Mouse (Mus musculus) MEL (cell line): ENCODE measurements at regions not wholly inside any gene's neighbourhood (a gene's known extent, or its start where the extent isn't known, plus 50 kb on each side); places are given as distances from the start of the nearest gene placed in this dataset.

ENCODE experiments used
- DNase-seq: peaks from one replicate; pipeline ENCODE4 v3.0.0; 2011; ENCODE audit warnings: low read depth, low spot score
- H3K27ac ChIP-seq: 2 replicates; pipeline ENCODE4 v1.5.1; 2012; ENCODE audit warnings: low read depth, mild to moderate bottlenecking, control low read depth, low read length, moderate library complexity; ENCODE audit not compliant: control insufficient read depth
- H3K27me3 ChIP-seq, 2 experiments: fragments of 150-350 bp in 1 of 2; sonication (generic) in 1 of 2; 2 replicates each; pipeline ENCODE4 v1.6.1; 2012; ENCODE audit warnings: low read length in 2 of 2, mild to moderate bottlenecking in 2 of 2, improper control_type of control experiment in 1 of 2, moderate library complexity in 1 of 2; ENCODE audit not compliant: insufficient read depth in 2 of 2, control insufficient read depth in 1 of 2
- H3K36me3 ChIP-seq, 2 experiments: 2 replicates each; pipeline ENCODE4 v1.6.1; 2012 to 2014; ENCODE audit warnings: low read length in 2 of 2, improper control_type of control experiment in 1 of 2, inconsistent platforms in 1 of 2, mild to moderate bottlenecking in 1 of 2; ENCODE audit not compliant: insufficient read depth in 2 of 2, control insufficient read depth in 1 of 2
- H3K4me1 ChIP-seq, 2 experiments: fragments of 150-350 bp in 1 of 2; sonication (generic) in 1 of 2; 2 replicates each; pipeline ENCODE4 v1.6.1; 2012; ENCODE audit warnings: low read length in 2 of 2, improper control_type of control experiment in 1 of 2, mild to moderate bottlenecking in 1 of 2; ENCODE audit not compliant: insufficient read depth in 2 of 2, control insufficient read depth in 1 of 2
- H3K4me3 ChIP-seq, 2 experiments: fragments of 150-350 bp in 1 of 2; sonication (generic) in 1 of 2; 2 replicates each; pipeline ENCODE4 v1.5.1; 2012; ENCODE audit warnings: low read depth in 2 of 2, low read length in 2 of 2, mild to moderate bottlenecking in 2 of 2, moderate library complexity in 2 of 2, control low read depth in 1 of 2, improper control_type of control experiment in 1 of 2; ENCODE audit not compliant: control insufficient read depth in 1 of 2, insufficient read depth in 1 of 2
- H3K79me2 ChIP-seq: 2 replicates; pipeline ENCODE4 v1.6.1; 2012; ENCODE audit warnings: mild to moderate bottlenecking, low read length, moderate library complexity; ENCODE audit not compliant: control insufficient read depth, poor library complexity, insufficient read depth
- H3K9ac ChIP-seq: 2 replicates; pipeline ENCODE4 v1.6.1; 2012; ENCODE audit warnings: low read depth, mild to moderate bottlenecking, control low read depth, low read length, moderate library complexity; ENCODE audit not compliant: control insufficient read depth, poor library complexity, severe bottlenecking
- H3K9me3 ChIP-seq: fragments of 150-350 bp; sonication (generic); replicated peaks from 2 replicates; pipeline ENCODE4 v1.6.1; 2012; ENCODE audit warnings: mild to moderate bottlenecking, low read length, improper control_type of control experiment, moderate library complexity; ENCODE audit not compliant: insufficient read depth
- CHD1 ChIP-seq: IDR thresholded peaks from 2 replicates; pipeline ENCODE4 v1.6.1; 2012; ENCODE audit warnings: low read depth, mild to moderate bottlenecking, inconsistent platforms, low read length, improper control_type of control experiment
- CHD2 ChIP-seq: IDR thresholded peaks from 2 replicates; pipeline ENCODE4 v1.6.1; 2011; ENCODE audit warnings: low read length, improper control_type of control experiment
- CTCF ChIP-seq, 3 experiments: IDR thresholded peaks in 2 of 3; conservative IDR thresholded peaks in 1 of 3; 2 replicates each; pipeline ENCODE4 v1.5.1; 2011 to 2012; ENCODE audit warnings: low read length in 3 of 3, low read depth in 2 of 3, mild to moderate bottlenecking in 2 of 3, improper control_type of control experiment in 1 of 3, inconsistent platforms in 1 of 3, mixed read lengths in 1 of 3, moderate library complexity in 1 of 3; ENCODE audit not compliant: control insufficient read depth in 1 of 3, insufficient read depth in 1 of 3, poor library complexity in 1 of 3, severe bottlenecking in 1 of 3
- E2F4 ChIP-seq: IDR thresholded peaks from 2 replicates; pipeline ENCODE4 v1.6.1; 2011; ENCODE audit warnings: low read depth, low read length, improper control_type of control experiment, borderline replicate concordance
- EP300 ChIP-seq, 2 experiments: IDR thresholded peaks; 2 replicates each; pipeline ENCODE4 v1.6.1; 2011; ENCODE audit warnings: improper control_type of control experiment in 2 of 2, low read length in 2 of 2, low read depth in 1 of 2, mild to moderate bottlenecking in 1 of 2
- ETS1 ChIP-seq: IDR thresholded peaks from 2 replicates; pipeline ENCODE4 v1.6.1; 2012; ENCODE audit warnings: low read depth, mild to moderate bottlenecking, inconsistent platforms, low read length, improper control_type of control experiment, moderate library complexity
- GATA1 ChIP-seq: IDR thresholded peaks from 2 replicates; pipeline ENCODE4 v1.6.1; 2011; ENCODE audit warnings: low read depth, low read length, improper control_type of control experiment
- HCFC1 ChIP-seq: IDR thresholded peaks from 2 replicates; pipeline ENCODE4 v1.6.1; 2012; ENCODE audit warnings: low read depth, mild to moderate bottlenecking, inconsistent platforms, low read length, improper control_type of control experiment, moderate library complexity
- JUND ChIP-seq: IDR thresholded peaks from 2 replicates; pipeline ENCODE4 v1.6.1; 2011; ENCODE audit warnings: low read depth, mild to moderate bottlenecking, improper control_type of control experiment, low read length
- MXI1 ChIP-seq: IDR thresholded peaks from 2 replicates; pipeline ENCODE4 v1.6.1; 2011; ENCODE audit warnings: mild to moderate bottlenecking, low read depth, low read length, improper control_type of control experiment
- NELFE ChIP-seq: IDR thresholded peaks from 2 replicates; pipeline ENCODE4 v1.6.1; 2011; ENCODE audit warnings: low read depth, low read length, improper control_type of control experiment
- POLR2AphosphoS5 ChIP-seq: IDR thresholded peaks from 2 replicates; pipeline ENCODE4 v1.6.1; 2012; ENCODE audit warnings: low read depth, borderline replicate concordance, mild to moderate bottlenecking, inconsistent platforms, low read length, moderate library complexity, mixed read lengths
- RAD21 ChIP-seq: IDR thresholded peaks from 2 replicates; pipeline ENCODE4 v1.6.1; 2011; ENCODE audit warnings: mild to moderate bottlenecking, low read depth, low read length, improper control_type of control experiment
- SIN3A ChIP-seq: IDR thresholded peaks from 2 replicates; pipeline ENCODE4 v1.6.1; 2012; ENCODE audit warnings: low read length, improper control_type of control experiment, inconsistent platforms
- SMC3 ChIP-seq: IDR thresholded peaks from 2 replicates; pipeline ENCODE4 v1.6.1; 2011; ENCODE audit warnings: low read depth, low read length, improper control_type of control experiment
- TAL1 ChIP-seq: IDR thresholded peaks from 2 replicates; pipeline ENCODE4 v1.6.1; 2012; ENCODE audit warnings: mild to moderate bottlenecking, inconsistent platforms, low read length, moderate library complexity, mixed read lengths
- UBTF ChIP-seq: IDR thresholded peaks from 2 replicates; pipeline ENCODE4 v1.6.1; 2012; ENCODE audit warnings: low read depth, mild to moderate bottlenecking, inconsistent platforms, low read length, improper control_type of control experiment, moderate library complexity, borderline replicate concordance; ENCODE audit not compliant: insufficient read depth
- ZKSCAN1 ChIP-seq: IDR thresholded peaks from 2 replicates; pipeline ENCODE4 v1.6.1; 2012; ENCODE audit warnings: low read depth, mild to moderate bottlenecking, inconsistent platforms, low read length, improper control_type of control experiment, moderate library complexity

DNA sequence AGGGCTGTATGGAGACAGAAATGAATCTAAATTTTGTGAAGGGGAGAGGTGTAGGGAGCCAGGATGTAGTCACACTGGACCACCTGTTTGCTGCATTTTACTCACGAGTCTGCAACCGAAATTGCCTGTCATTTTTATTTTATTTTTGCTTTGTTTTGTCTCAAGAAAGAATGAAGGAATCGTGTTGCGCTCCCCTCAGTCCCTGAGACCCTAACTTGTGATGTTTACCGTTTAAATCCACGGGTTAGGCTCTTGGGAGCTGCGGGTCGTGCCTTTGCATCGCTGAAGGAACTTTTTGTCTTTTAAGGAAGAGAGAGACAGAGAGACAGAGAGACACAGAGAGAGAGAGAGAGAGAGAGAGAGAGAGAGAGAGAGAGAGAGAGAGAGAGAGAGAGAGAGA, 420.2 kb upstream of the Ubash3b start:
- DNase-seq: no peak
- Histone ChIP-seq H3K9me3 (no peaks in the 10 kb centered on the region), H3K27ac (no peak overlapping the region), H3K4me3 (no peak overlapping the region), H3K9ac (no peak overlapping the region), H3K79me2 (no peaks in the 10 kb centered on the region), H3K27me3 (no peaks in the 10 kb centered on the region), H3K4me1 (no peaks in the 10 kb centered on the region)
- no peak for TF ChIP-seq RAD21
- no peak for TF ChIP-seq CHD2
- TF ChIP-seq SMC3: no peak
- no peak for TF ChIP-seq EP300 (IDR thresholded peaks at IDR 0.05; ENCODE audit: low read depth in 1 of 2, low read length in 2 of 2)
- TF ChIP-seq POLR2AphosphoS5: no peak
- no peak for TF ChIP-seq ETS1
- TF ChIP-seq CTCF (IDR thresholded peaks at IDR 0.05 in 2 of 3, conservative IDR thresholded peaks at IDR 0.05 in 1 of 3; ENCODE audit: control insufficient read depth in 1 of 3, insufficient read depth in 1 of 3, low read depth in 2 of 3, low read length in 3 of 3, poor library complexity in 1 of 3, severe bottlenecking in 1 of 3): no peak
- TF ChIP-seq E2F4: no peak
- no peak for TF ChIP-seq HCFC1
- no peak for TF ChIP-seq JUND
- TF ChIP-seq ZKSCAN1: no peak
- no peak for TF ChIP-seq TAL1
- TF ChIP-seq, all 39 proteins: peak for 0
- no peaks in the 10 kb centered on the region for H3K36me3 ChIP-seq

DNA sequence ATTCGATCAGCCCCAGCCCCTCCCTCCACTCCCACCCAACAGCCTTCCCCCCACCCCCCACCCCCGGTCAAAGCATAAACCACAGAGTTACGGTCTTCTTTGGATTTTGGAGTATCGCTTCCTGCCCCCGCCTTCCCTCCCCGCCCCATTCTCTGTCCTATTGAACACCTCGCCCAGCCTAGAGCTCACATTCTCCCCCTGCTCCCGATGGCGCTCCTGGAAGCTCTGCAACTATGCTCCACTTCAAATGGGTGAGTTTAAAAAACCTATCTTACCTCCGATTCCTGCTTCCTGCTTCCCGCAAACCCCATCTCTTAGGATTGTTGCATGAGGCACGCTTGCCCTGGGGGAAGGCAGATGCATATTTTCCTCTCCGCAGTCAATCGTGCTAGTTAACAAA, 419.7 kb upstream of the Ubash3b start:
- Histone ChIP-seq H3K79me2 (no peaks in the 10 kb centered on the region), H3K36me3 (no peaks in the 10 kb centered on the region), H3K4me1 (no peaks in the 10 kb centered on the region), H3K9ac (no peak overlapping the region), H3K9me3 (no peaks in the 10 kb centered on the region), H3K27me3 (no peaks in the 10 kb centered on the region), H3K4me3 (no peak overlapping the region), H3K27ac (no peak overlapping the region)
- no peak for DNase-seq
- no peak for TF ChIP-seq UBTF
- TF ChIP-seq NELFE: no peak
- no peak for TF ChIP-seq SIN3A
- no peak for TF ChIP-seq CHD1
- no peak for TF ChIP-seq GATA1
- TF ChIP-seq MXI1: no peak
- no peak for TF ChIP-seq CHD2
